Mouse (Mus musculus): ENCODE data around the gene Tspo2.

GRCm38 (mm10) chr17:48427852-48428530, 23.3 kb downstream of the Tspo2 start:
- TF ChIP-seq CTCF (IDR thresholded peaks at IDR 0.05; ENCODE audit: extremely low read depth, insufficient read depth, low read length), result no peak
- TF ChIP-seq POLR2A (IDR thresholded peaks at IDR 0.05; ENCODE audit: extremely low read depth, insufficient read depth, low read length), result no peak

Data from cortical plate, adult 2 months (tissue).